Mouse (Mus musculus) right cerebral cortex, postnatal 25 days (tissue): ENCODE results near the gene Rnf7.
"Not testable (repeated sequence)": the region's sequence is repeated elsewhere in the genome, so short reads cannot be mapped to it uniquely, and the experiment has no call there.

Experiments
- DNase-seq: peaks from one replicate; pipeline ENCODE4 v3.0.0; 2022

The Rnf7 gene

GRCm38 (mm10) chr9:96478071-96478888, at the start of gene Rnf7:
Gene Rnf7, minus strand, starts transcription at chr9:96478675.
- DNase-seq = peak; percentile 100

- DNase-seq = no peak
These were observed 47.5 kb upstream of the Rnf7 start for GRCm38 (mm10) chr9:96526011-96526410.

- DNase-seq = no peak
These were observed 46.6 kb upstream of the Rnf7 start, which contains the start of gene Gm28729 for GRCm38 (mm10) chr9:96524972-96525506. Gene Gm28729, minus strand, starts transcription at chr9:96525264.

GRCm38 (mm10) chr9:96523148-96523547, 44.7 kb upstream of the Rnf7 start:
- DNase-seq = no peak

GRCm38 (mm10) chr9:96521574-96521973, 43.1 kb upstream of the Rnf7 start:
- DNase-seq = not testable (repeated sequence)

- no peak for DNase-seq
These were observed 39.0 kb upstream of the Rnf7 start for GRCm38 (mm10) chr9:96517429-96517828.

GRCm38 (mm10) chr9:96516806-96517205, 38.3 kb upstream of the Rnf7 start:
- no peak for DNase-seq

GRCm38 (mm10) chr9:96515737-96516136, 37.3 kb upstream of the Rnf7 start:
- DNase-seq = no peak

GRCm38 (mm10) chr9:96514278-96514677, 35.8 kb upstream of the Rnf7 start:
- no peak for DNase-seq

- no peak for DNase-seq
These were observed 27.6 kb upstream of the Rnf7 start for GRCm38 (mm10) chr9:96506011-96506498.

GRCm38 (mm10) chr9:96505156-96505555, 26.7 kb upstream of the Rnf7 start:
- no peak for DNase-seq

GRCm38 (mm10) chr9:96504116-96504895, 25.8 kb upstream of the Rnf7 start:
- DNase-seq = no peak

GRCm38 (mm10) chr9:96502856-96503610, 24.6 kb upstream of the Rnf7 start:
- no peak for DNase-seq

- DNase-seq = no peak
These were observed 22.7 kb upstream of the Rnf7 start for GRCm38 (mm10) chr9:96501217-96501616.

GRCm38 (mm10) chr9:96493212-96493611, 14.7 kb upstream of the Rnf7 start:
- no peak for DNase-seq

GRCm38 (mm10) chr9:96491810-96492209, 13.3 kb upstream of the Rnf7 start:
- no peak for DNase-seq

- not testable (repeated sequence) for DNase-seq
These were observed 9.4 kb upstream of the Rnf7 start for GRCm38 (mm10) chr9:96487869-96488268.

GRCm38 (mm10) chr9:96483648-96484047, 5.2 kb upstream of the Rnf7 start:
- DNase-seq = no peak

GRCm38 (mm10) chr9:96483028-96483427, 4.6 kb upstream of the Rnf7 start:
- DNase-seq = no peak

GRCm38 (mm10) chr9:96472356-96472755, 6.1 kb downstream of the Rnf7 start:
- no peak for DNase-seq

GRCm38 (mm10) chr9:96471681-96472080, 6.8 kb downstream of the Rnf7 start:
- not testable (repeated sequence) for DNase-seq

- DNase-seq = no peak
These were observed 8.1 kb downstream of the Rnf7 start for GRCm38 (mm10) chr9:96470266-96470974.
